Mouse (Mus musculus): ENCODE measurements at regions not wholly inside any gene's neighbourhood (a gene's known extent, or its start where the extent isn't known, plus 50 kb on each side); places are given as distances from the start of the nearest gene placed in this dataset.

- no peaks in the 10 kb centered on the region for H3K36me3 ChIP-seq (ENCODE audit: control insufficient read depth, insufficient read depth, low read length)
- no peak overlapping the region for H3K4me3 ChIP-seq (ENCODE audit: low read depth, low read length)
- DNase-seq (ENCODE audit: low spot score) = no peak
- no peak overlapping the region for H3K27ac ChIP-seq (replicated peaks)
- H3K4me1 ChIP-seq (replicated peaks; ENCODE audit: control insufficient read depth, insufficient read depth) = no peaks in the 10 kb centered on the region
- TF ChIP-seq EP300 (optimal IDR thresholded peaks at IDR 0.05) (no peak), CTCF (IDR thresholded peaks at IDR 0.05; ENCODE audit: low read depth) (no peak)
- WGBS = 70% methylated on average over 3 of the region's 3 CpGs
- H3K4me2 ChIP-seq (replicated peaks; ENCODE audit: low read depth) = no peak overlapping the region
- ATAC-seq (ENCODE audit: low FRiP score, low TSS enrichment) = no peak
- H3K9me3 ChIP-seq (ENCODE audit: control insufficient read depth, low read length) = no peaks in the 10 kb centered on the region
- no peak overlapping the region for H3K9ac ChIP-seq (ENCODE audit: low read length)
- H3K27me3 ChIP-seq (ENCODE audit: control insufficient read depth, insufficient read depth, low read length) = no peaks in the 10 kb centered on the region
These were observed 878.8 kb downstream of the Stpg2 start for GRCm38 (mm10) chr3:140084333-140084732.

GRCm38 (mm10) chr3:140085385-140085784, 879.9 kb downstream of the Stpg2 start:
- DNase-seq (ENCODE audit: low spot score) = no peak
- H3K4me3 ChIP-seq (ENCODE audit: low read depth, low read length) = no peak overlapping the region
- no peak for ATAC-seq (ENCODE audit: low FRiP score, low TSS enrichment)
- H3K9me3 ChIP-seq (ENCODE audit: control insufficient read depth, low read length) = no peaks in the 10 kb centered on the region
- no peak overlapping the region for H3K9ac ChIP-seq (ENCODE audit: low read length)
- 86% methylated on average over 3 of the region's 3 CpGs for WGBS
- H3K4me1 ChIP-seq (replicated peaks; ENCODE audit: control insufficient read depth, insufficient read depth) = no peaks in the 10 kb centered on the region
- TF ChIP-seq CTCF (IDR thresholded peaks at IDR 0.05; ENCODE audit: low read depth) = no peak
- no peak for TF ChIP-seq EP300 (optimal IDR thresholded peaks at IDR 0.05)
- no peak overlapping the region for H3K27ac ChIP-seq (replicated peaks)
- H3K4me2 ChIP-seq (replicated peaks; ENCODE audit: low read depth) = no peak overlapping the region
- H3K27me3 ChIP-seq (ENCODE audit: control insufficient read depth, insufficient read depth, low read length) = no peaks in the 10 kb centered on the region
- H3K36me3 ChIP-seq (ENCODE audit: control insufficient read depth, insufficient read depth, low read length) = no peaks in the 10 kb centered on the region

- no peaks in the 10 kb centered on the region for H3K27me3 ChIP-seq (ENCODE audit: control insufficient read depth, insufficient read depth, low read length)
- no peaks in the 10 kb centered on the region for H3K36me3 ChIP-seq (ENCODE audit: control insufficient read depth, insufficient read depth, low read length)
- DNase-seq (ENCODE audit: low spot score) (no peak), ATAC-seq (ENCODE audit: low FRiP score, low TSS enrichment) (no peak)
- no peak overlapping the region for H3K4me2 ChIP-seq (replicated peaks; ENCODE audit: low read depth)
- no peak overlapping the region for H3K9ac ChIP-seq (ENCODE audit: low read length)
- no peaks in the 10 kb centered on the region for H3K4me1 ChIP-seq (replicated peaks; ENCODE audit: control insufficient read depth, insufficient read depth)
- H3K9me3 ChIP-seq (ENCODE audit: control insufficient read depth, low read length) = no peaks in the 10 kb centered on the region
- no peak overlapping the region for H3K4me3 ChIP-seq (ENCODE audit: low read depth, low read length)
- no peak for TF ChIP-seq CTCF (IDR thresholded peaks at IDR 0.05; ENCODE audit: low read depth)
- TF ChIP-seq EP300 (optimal IDR thresholded peaks at IDR 0.05) = no peak
- no peak overlapping the region for H3K27ac ChIP-seq (replicated peaks)
- 77% methylated on average over 3 of the region's 3 CpGs for WGBS
These were observed 882.5 kb downstream of the Stpg2 start for GRCm38 (mm10) chr3:140088019-140088418.

- Histone ChIP-seq H3K27ac (replicated peaks) (no peak overlapping the region), H3K4me3 (ENCODE audit: low read depth, low read length) (no peak overlapping the region), H3K36me3 (ENCODE audit: control insufficient read depth, insufficient read depth, low read length) (no peaks in the 10 kb centered on the region), H3K9ac (ENCODE audit: low read length) (no peak overlapping the region), H3K9me3 (ENCODE audit: control insufficient read depth, low read length) (no peaks in the 10 kb centered on the region), H3K4me1 (replicated peaks; ENCODE audit: control insufficient read depth, insufficient read depth) (no peaks in the 10 kb centered on the region), H3K4me2 (replicated peaks; ENCODE audit: low read depth) (no peak overlapping the region), H3K27me3 (ENCODE audit: control insufficient read depth, insufficient read depth, low read length) (no peaks in the 10 kb centered on the region)
- DNase-seq (ENCODE audit: low spot score) = no peak
- no peak for TF ChIP-seq EP300 (optimal IDR thresholded peaks at IDR 0.05)
- no peak for TF ChIP-seq CTCF (IDR thresholded peaks at IDR 0.05; ENCODE audit: low read depth)
- no peak for ATAC-seq (ENCODE audit: low FRiP score, low TSS enrichment)
- 76% methylated on average over 2 of the region's 2 CpGs for WGBS
These were observed 886.4 kb downstream of the Stpg2 start for GRCm38 (mm10) chr3:140091900-140092299.

- no peaks in the 10 kb centered on the region for H3K4me1 ChIP-seq (replicated peaks; ENCODE audit: control insufficient read depth, insufficient read depth)
- H3K27me3 ChIP-seq (ENCODE audit: control insufficient read depth, insufficient read depth, low read length) = no peaks in the 10 kb centered on the region
- no peak overlapping the region for H3K9ac ChIP-seq (ENCODE audit: low read length)
- H3K4me2 ChIP-seq (replicated peaks; ENCODE audit: low read depth) = no peak overlapping the region
- no peak for TF ChIP-seq CTCF (IDR thresholded peaks at IDR 0.05; ENCODE audit: low read depth)
- no peak for TF ChIP-seq EP300 (optimal IDR thresholded peaks at IDR 0.05)
- no peaks in the 10 kb centered on the region for H3K36me3 ChIP-seq (ENCODE audit: control insufficient read depth, insufficient read depth, low read length)
- H3K27ac ChIP-seq (replicated peaks) = no peak overlapping the region
- no peaks in the 10 kb centered on the region for H3K9me3 ChIP-seq (ENCODE audit: control insufficient read depth, low read length)
- no peak for ATAC-seq (ENCODE audit: low FRiP score, low TSS enrichment)
- DNase-seq (ENCODE audit: low spot score) = no peak
- no peak overlapping the region for H3K4me3 ChIP-seq (ENCODE audit: low read depth, low read length)
These were observed 891.5 kb downstream of the Stpg2 start for GRCm38 (mm10) chr3:140096854-140097540.

GRCm38 (mm10) chr3:140109401-140109800, 903.9 kb downstream of the Stpg2 start:
- H3K9me3 ChIP-seq (ENCODE audit: control insufficient read depth, low read length) = no peaks in the 10 kb centered on the region
- H3K4me3 ChIP-seq (ENCODE audit: low read depth, low read length) = no peak overlapping the region
- H3K27me3 ChIP-seq (ENCODE audit: control insufficient read depth, insufficient read depth, low read length) = no peaks in the 10 kb centered on the region
- H3K4me2 ChIP-seq (replicated peaks; ENCODE audit: low read depth) = no peak overlapping the region
- H3K27ac ChIP-seq (replicated peaks) = no peak overlapping the region
- no peak for ATAC-seq (ENCODE audit: low FRiP score, low TSS enrichment)
- WGBS = 67% methylated on average over 4 of the region's 4 CpGs
- H3K4me1 ChIP-seq (replicated peaks; ENCODE audit: control insufficient read depth, insufficient read depth) = no peaks in the 10 kb centered on the region
- no peak overlapping the region for H3K9ac ChIP-seq (ENCODE audit: low read length)
- H3K36me3 ChIP-seq (ENCODE audit: control insufficient read depth, insufficient read depth, low read length) = no peaks in the 10 kb centered on the region
- TF ChIP-seq CTCF (IDR thresholded peaks at IDR 0.05; ENCODE audit: low read depth) (no peak), EP300 (optimal IDR thresholded peaks at IDR 0.05) (no peak)
- no peak for DNase-seq (ENCODE audit: low spot score)
